Mouse (Mus musculus) liver, postnatal 0 days (tissue): ENCODE measurements around the gene Ano8.
"Not testable (repeated sequence)": the region's sequence is repeated elsewhere in the genome, so short reads cannot be mapped to it uniquely, and the experiment has no call there.

Source experiments
- CTCF ChIP-seq: sonication (generic); IDR thresholded peaks from 2 replicates; pipeline ENCODE4 v1.5.1; 2016; ENCODE audit warnings: antibody characterized with exemption, low read depth
- EP300 ChIP-seq: IDR thresholded peaks from 2 replicates; pipeline ENCODE4 v1.6.1; 2016; ENCODE audit warnings: antibody characterized with exemption, low read depth, mild to moderate bottlenecking

GRCm38 (mm10) chr8:71432935-71433334 is 52.8 kb downstream of the Ano8 start:
- TF ChIP-seq CTCF, EP300: not testable (repeated sequence)
